Mouse (Mus musculus): ENCODE measurements around the gene Gm867.
A peak's percentile ranks its signal among the peaks of the same experiment; 100 is the strongest.

The Gm867 gene

GRCm38 (mm10) chr10:75936909-75937667 lies 3.4 kb downstream of the Gm867 start:
- no peak for DNase-seq (ENCODE audit: low read depth, low spot score)

GRCm38 (mm10) chr10:75935680-75936541 lies 4.6 kb downstream of the Gm867 start, which contains the start of gene Mmp11:
Gene Mmp11, minus strand, starts transcription at chr10:75936496.
- peak; percentile 88 for DNase-seq (ENCODE audit: low read depth, low spot score)

GRCm38 (mm10) chr10:75934991-75935390 lies 5.5 kb downstream of the Gm867 start:
- DNase-seq (ENCODE audit: low read depth, low spot score) = no peak

GRCm38 (mm10) chr10:75932891-75933290 lies 7.6 kb downstream of the Gm867 start, which contains the start of gene Chchd10:
Gene Chchd10, plus strand, starts transcription at chr10:75933130.
- no peak for DNase-seq (ENCODE audit: low read depth, low spot score)

- peak; percentile 55 for DNase-seq (ENCODE audit: low read depth, low spot score)
Observed at GRCm38 (mm10) chr10:75932081-75932678, 8.3 kb downstream of the Gm867 start.

- DNase-seq (ENCODE audit: low read depth, low spot score) = no peak
Observed at GRCm38 (mm10) chr10:75931311-75931710, 9.2 kb downstream of the Gm867 start.

GRCm38 (mm10) chr10:75930304-75930703 lies 10.2 kb downstream of the Gm867 start:
- DNase-seq (ENCODE audit: low read depth, low spot score) = no peak

- DNase-seq (ENCODE audit: low read depth, low spot score) = no peak
Observed at GRCm38 (mm10) chr10:75926396-75926795, 14.1 kb downstream of the Gm867 start.

- no peak for DNase-seq (ENCODE audit: low read depth, low spot score)
Observed at GRCm38 (mm10) chr10:75924324-75924723, 16.1 kb downstream of the Gm867 start.

- no peak for DNase-seq (ENCODE audit: low read depth, low spot score)
Observed at GRCm38 (mm10) chr10:75921726-75922560, 18.5 kb downstream of the Gm867 start.

- DNase-seq (ENCODE audit: low read depth, low spot score) = peak; percentile 95
Observed at GRCm38 (mm10) chr10:75921026-75921725, 19.3 kb downstream of the Gm867 start, which contains the start of gene Smarcb1. Gene Smarcb1, minus strand, starts transcription at chr10:75921617.

GRCm38 (mm10) chr10:75919026-75919425 lies 21.4 kb downstream of the Gm867 start:
- DNase-seq (ENCODE audit: low read depth, low spot score) = no peak

GRCm38 (mm10) chr10:75916840-75917239 lies 23.6 kb downstream of the Gm867 start:
- DNase-seq (ENCODE audit: low read depth, low spot score) = no peak

GRCm38 (mm10) chr10:75915557-75915956 lies 24.9 kb downstream of the Gm867 start:
- no peak for DNase-seq (ENCODE audit: low read depth, low spot score)

- DNase-seq (ENCODE audit: low read depth, low spot score) = no peak
Observed at GRCm38 (mm10) chr10:75913013-75913589, 27.4 kb downstream of the Gm867 start.

- DNase-seq (ENCODE audit: low read depth, low spot score) = no peak
Observed at GRCm38 (mm10) chr10:75910698-75911097, 29.8 kb downstream of the Gm867 start.

GRCm38 (mm10) chr10:75906882-75907281 lies 33.6 kb downstream of the Gm867 start:
- no peak for DNase-seq (ENCODE audit: low read depth, low spot score)

- DNase-seq (ENCODE audit: low read depth, low spot score) = no peak
Observed at GRCm38 (mm10) chr10:75904391-75904790, 36.1 kb downstream of the Gm867 start.

- DNase-seq (ENCODE audit: low read depth, low spot score) = no peak
Observed at GRCm38 (mm10) chr10:75898846-75899245, 41.6 kb downstream of the Gm867 start.

- no peak for DNase-seq (ENCODE audit: low read depth, low spot score)
Observed at GRCm38 (mm10) chr10:75898039-75898564, 42.4 kb downstream of the Gm867 start.

All from CD4-positive helper T cell, adult 2 months (primary cell).